Mouse (Mus musculus): ENCODE results near the gene Ltv1. TPM values are rescaled to one million over a fixed set of nuclear protein-coding genes. Genes with fewer than 3 reads are reported as not detected.
A peak's percentile ranks its signal among the peaks of the same experiment; 100 is the strongest.

Gene Ltv1
- polyA plus RNA-seq (2011; ENCODE audit: insufficient read depth, insufficient read length, low replicate concordance, missing spikeins): 10.8 and 29.5 TPM in 2 replicates

DNA sequence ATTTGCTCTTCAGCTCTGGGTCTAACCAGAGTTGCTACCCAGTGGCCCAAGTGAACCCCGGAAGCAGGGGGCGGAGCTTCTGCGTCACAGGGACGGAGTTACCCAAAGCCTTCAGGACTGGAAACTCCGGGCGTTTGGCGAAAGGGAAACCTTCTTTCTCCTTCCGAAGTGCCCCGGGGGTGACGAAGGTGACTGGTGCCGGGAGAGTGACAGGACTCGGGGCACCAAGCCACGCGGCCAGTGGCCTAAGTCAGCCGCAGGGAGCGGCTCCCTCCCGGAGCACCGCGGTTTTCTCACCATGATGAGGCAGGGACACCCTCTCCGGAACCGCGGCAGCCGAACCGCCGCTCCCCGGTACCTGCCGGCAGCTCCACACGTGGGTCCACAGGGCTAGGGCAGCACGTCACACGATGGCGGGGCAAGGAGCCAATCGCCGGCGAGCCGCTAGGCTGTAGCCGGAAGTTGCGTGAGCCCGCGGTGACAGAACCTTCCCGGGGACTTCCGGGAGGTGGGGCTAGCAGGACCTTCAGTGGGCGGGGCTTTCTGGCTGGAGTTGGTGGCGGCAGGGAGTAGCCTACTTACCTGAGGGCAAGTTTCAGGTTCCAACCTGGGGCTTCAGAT is at the start of gene Ltv1:
Ltv1 (minus strand) TSS at position 438 of the 621 bp plus-strand sequence.
- TF ChIP-seq CTCF (IDR thresholded peaks at IDR 0.05; ENCODE audit: control insufficient read depth, insufficient read depth, low read length) (no peak), POLR2A (IDR thresholded peaks at IDR 0.05; ENCODE audit: borderline replicate concordance, control insufficient read depth, low read depth, low read length) (peak; percentile 40; the same call in 1 of the 2 replicates)
- H3K27ac ChIP-seq (ENCODE audit: control insufficient read depth, insufficient read depth, low read depth, low read length, poor library complexity): peak within 1 kb of the TSS; percentile 96
- WGBS: under 1% methylated on average over 43 of the region's 43 CpGs
- peaks cover 2% of the 10 kb centered on the region; the same call in 1 of the 2 replicates for H3K4me1 ChIP-seq (ENCODE audit: control insufficient read depth, insufficient read depth, low read length)
- H3K4me3 ChIP-seq (replicated peaks; ENCODE audit: control insufficient read depth, low read depth, low read length): peak within 1 kb of the TSS; percentile 77

DNA sequence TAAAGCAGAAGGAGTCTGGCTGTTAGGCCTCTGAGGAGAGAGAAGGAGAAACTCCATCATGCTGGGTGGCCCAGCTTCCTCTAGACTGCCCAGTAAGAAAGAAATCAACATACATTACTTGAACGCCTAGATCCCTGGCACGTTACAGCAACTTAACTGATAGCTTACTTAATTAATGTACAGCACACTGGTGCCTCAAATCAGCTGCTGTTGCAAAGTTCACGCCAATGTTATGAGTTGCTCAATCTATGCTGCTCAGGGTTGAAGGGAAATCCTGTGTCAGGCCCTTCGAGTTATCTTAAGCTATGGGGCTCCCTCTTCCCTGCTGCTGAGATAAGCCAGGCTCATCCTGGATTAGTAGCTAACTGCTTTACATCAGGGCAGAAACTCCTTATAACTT is 47.5 kb upstream of the Ltv1 start:
- Histone ChIP-seq H3K4me1 (ENCODE audit: control insufficient read depth, insufficient read depth, low read length) (no peaks in the 10 kb centered on the region), H3K27ac (ENCODE audit: control insufficient read depth, insufficient read depth, low read depth, low read length, poor library complexity) (no peak overlapping the region), H3K4me3 (replicated peaks; ENCODE audit: control insufficient read depth, low read depth, low read length) (no peak overlapping the region)
- TF ChIP-seq POLR2A (IDR thresholded peaks at IDR 0.05; ENCODE audit: borderline replicate concordance, control insufficient read depth, low read depth, low read length) (no peak), CTCF (IDR thresholded peaks at IDR 0.05; ENCODE audit: control insufficient read depth, insufficient read depth, low read length) (no peak)
- WGBS: 31% methylated on average over 4 of the region's 4 CpGs

DNA sequence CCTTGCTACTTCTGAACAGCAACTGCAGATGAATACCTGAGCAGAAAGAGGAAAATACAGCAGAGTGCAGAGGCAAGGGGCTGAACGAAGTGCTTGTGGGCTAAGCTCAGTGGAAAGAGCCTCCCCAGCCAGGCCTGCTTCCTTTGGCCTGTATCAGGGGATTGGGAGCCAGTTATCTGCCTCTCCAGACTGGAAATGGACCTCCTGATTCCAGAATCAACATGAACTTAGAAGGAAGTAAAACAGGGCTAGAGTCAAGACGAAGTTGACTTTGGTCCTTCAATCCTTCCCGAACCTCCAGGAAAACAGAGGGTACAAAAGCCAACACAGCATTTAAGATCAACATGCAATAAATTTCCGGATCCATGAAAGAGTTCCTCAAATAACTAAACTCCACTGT is 45.2 kb upstream of the Ltv1 start:
- TF ChIP-seq CTCF (IDR thresholded peaks at IDR 0.05; ENCODE audit: control insufficient read depth, insufficient read depth, low read length): no peak
- TF ChIP-seq POLR2A (IDR thresholded peaks at IDR 0.05; ENCODE audit: borderline replicate concordance, control insufficient read depth, low read depth, low read length): no peak
- no peaks in the 10 kb centered on the region for H3K4me1 ChIP-seq (ENCODE audit: control insufficient read depth, insufficient read depth, low read length)
- H3K4me3 ChIP-seq (replicated peaks; ENCODE audit: control insufficient read depth, low read depth, low read length): no peak overlapping the region
- no peak overlapping the region for H3K27ac ChIP-seq (ENCODE audit: control insufficient read depth, insufficient read depth, low read depth, low read length, poor library complexity)
- 84% methylated on average over 4 of the region's 4 CpGs for WGBS

- TF ChIP-seq POLR2A (IDR thresholded peaks at IDR 0.05; ENCODE audit: borderline replicate concordance, control insufficient read depth, low read depth, low read length): no peak
- TF ChIP-seq CTCF (IDR thresholded peaks at IDR 0.05; ENCODE audit: control insufficient read depth, insufficient read depth, low read length): no peak
- Histone ChIP-seq H3K4me3 (replicated peaks; ENCODE audit: control insufficient read depth, low read depth, low read length) (no peak overlapping the region), H3K27ac (ENCODE audit: control insufficient read depth, insufficient read depth, low read depth, low read length, poor library complexity) (no peak overlapping the region), H3K4me1 (ENCODE audit: control insufficient read depth, insufficient read depth, low read length) (no peaks in the 10 kb centered on the region)
- 79% methylated on average over 5 of the region's 5 CpGs for WGBS
These were observed 43.9 kb upstream of the Ltv1 start for GRCm38 (mm10) chr10:13236866-13237265.

GRCm38 (mm10) chr10:13234503-13234902 is 41.5 kb upstream of the Ltv1 start:
- no peaks in the 10 kb centered on the region for H3K4me1 ChIP-seq (ENCODE audit: control insufficient read depth, insufficient read depth, low read length)
- WGBS: 73% methylated on average over 3 of the region's 3 CpGs
- H3K4me3 ChIP-seq (replicated peaks; ENCODE audit: control insufficient read depth, low read depth, low read length): no peak overlapping the region
- H3K27ac ChIP-seq (ENCODE audit: control insufficient read depth, insufficient read depth, low read depth, low read length, poor library complexity): no peak overlapping the region
- TF ChIP-seq CTCF (IDR thresholded peaks at IDR 0.05; ENCODE audit: control insufficient read depth, insufficient read depth, low read length) (no peak), POLR2A (IDR thresholded peaks at IDR 0.05; ENCODE audit: borderline replicate concordance, control insufficient read depth, low read depth, low read length) (no peak)

GRCm38 (mm10) chr10:13233941-13234340 is 41.0 kb upstream of the Ltv1 start:
- TF ChIP-seq POLR2A (IDR thresholded peaks at IDR 0.05; ENCODE audit: borderline replicate concordance, control insufficient read depth, low read depth, low read length) (no peak), CTCF (IDR thresholded peaks at IDR 0.05; ENCODE audit: control insufficient read depth, insufficient read depth, low read length) (no peak)
- no peak overlapping the region for H3K4me3 ChIP-seq (replicated peaks; ENCODE audit: control insufficient read depth, low read depth, low read length)
- H3K4me1 ChIP-seq (ENCODE audit: control insufficient read depth, insufficient read depth, low read length): no peaks in the 10 kb centered on the region
- no peak overlapping the region for H3K27ac ChIP-seq (ENCODE audit: control insufficient read depth, insufficient read depth, low read depth, low read length, poor library complexity)
- WGBS: 84% methylated on average over 10 of the region's 10 CpGs

DNA sequence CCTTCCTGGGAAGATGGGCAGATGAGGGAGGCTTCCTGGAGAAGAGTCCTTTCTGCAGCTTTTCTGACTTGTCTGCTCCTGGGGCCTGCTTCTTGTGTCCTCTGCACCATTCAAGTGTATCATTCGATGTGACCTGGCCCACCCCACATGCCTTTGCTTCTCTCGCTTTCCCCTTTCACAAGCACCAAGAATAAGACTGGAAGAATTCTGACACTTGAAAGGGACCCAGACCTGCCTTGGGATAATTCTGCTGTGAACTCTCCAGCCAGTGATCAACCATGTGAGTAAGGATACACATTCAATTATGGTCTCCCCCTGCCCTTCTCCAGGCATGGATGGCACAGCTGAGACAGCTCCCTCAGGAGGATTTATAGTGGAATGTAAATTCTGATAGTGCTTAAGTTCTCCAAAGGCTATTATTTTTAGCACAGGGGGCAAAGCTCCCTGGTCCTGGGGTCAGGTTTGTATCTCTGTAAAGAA is 40.2 kb upstream of the Ltv1 start:
- 92% methylated on average over 2 of the region's 2 CpGs for WGBS
- no peak overlapping the region for H3K4me3 ChIP-seq (replicated peaks; ENCODE audit: control insufficient read depth, low read depth, low read length)
- H3K27ac ChIP-seq (ENCODE audit: control insufficient read depth, insufficient read depth, low read depth, low read length, poor library complexity): no peak overlapping the region
- no peak for TF ChIP-seq CTCF (IDR thresholded peaks at IDR 0.05; ENCODE audit: control insufficient read depth, insufficient read depth, low read length)
- no peak for TF ChIP-seq POLR2A (IDR thresholded peaks at IDR 0.05; ENCODE audit: borderline replicate concordance, control insufficient read depth, low read depth, low read length)
- no peaks in the 10 kb centered on the region for H3K4me1 ChIP-seq (ENCODE audit: control insufficient read depth, insufficient read depth, low read length)

DNA sequence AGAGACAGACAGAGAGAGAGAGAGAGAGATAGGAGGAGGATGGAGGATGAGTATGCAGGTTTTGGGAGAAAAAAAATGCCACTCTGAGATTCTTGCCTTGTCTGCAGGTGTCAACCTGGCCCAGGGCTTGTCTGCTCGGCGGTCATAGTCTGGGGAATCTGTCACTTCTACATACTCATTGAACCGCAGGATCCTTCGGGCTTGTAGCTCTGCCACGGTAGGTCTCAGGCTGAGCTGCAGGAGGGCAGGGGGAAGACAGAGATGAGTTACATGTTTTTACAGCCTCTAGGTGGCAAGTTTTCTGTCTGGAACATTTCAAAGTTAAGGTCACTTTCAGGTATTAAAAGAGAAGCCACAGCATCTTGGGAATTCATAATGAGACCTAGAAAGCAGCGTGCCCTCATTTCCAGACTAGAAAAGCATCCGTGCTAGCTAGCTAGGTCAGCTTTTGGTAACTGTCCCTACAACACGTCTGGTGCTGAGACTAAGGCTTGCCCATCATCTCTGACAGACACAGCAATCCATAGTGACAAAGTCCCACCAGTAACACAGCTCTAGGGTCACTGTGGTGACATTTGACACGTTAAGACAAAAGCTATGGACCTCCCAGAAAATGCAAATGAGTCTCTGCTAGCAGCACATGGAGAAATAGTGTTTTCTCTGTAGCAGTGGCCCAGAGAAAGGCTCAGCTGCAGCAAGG is 39.6 kb upstream of the Ltv1 start:
- no peak overlapping the region for H3K27ac ChIP-seq (ENCODE audit: control insufficient read depth, insufficient read depth, low read depth, low read length, poor library complexity)
- H3K4me3 ChIP-seq (replicated peaks; ENCODE audit: control insufficient read depth, low read depth, low read length): no peak overlapping the region
- TF ChIP-seq CTCF (IDR thresholded peaks at IDR 0.05; ENCODE audit: control insufficient read depth, insufficient read depth, low read length) (no peak), POLR2A (IDR thresholded peaks at IDR 0.05; ENCODE audit: borderline replicate concordance, control insufficient read depth, low read depth, low read length) (no peak)
- no peaks in the 10 kb centered on the region for H3K4me1 ChIP-seq (ENCODE audit: control insufficient read depth, insufficient read depth, low read length)
- 82% methylated on average over 9 of the region's 9 CpGs for WGBS

Measured in bone marrow, adult 2 months (tissue).